8 mouse cellular contexts compared by ENCODE assay signal in the genomic region with DNA sequence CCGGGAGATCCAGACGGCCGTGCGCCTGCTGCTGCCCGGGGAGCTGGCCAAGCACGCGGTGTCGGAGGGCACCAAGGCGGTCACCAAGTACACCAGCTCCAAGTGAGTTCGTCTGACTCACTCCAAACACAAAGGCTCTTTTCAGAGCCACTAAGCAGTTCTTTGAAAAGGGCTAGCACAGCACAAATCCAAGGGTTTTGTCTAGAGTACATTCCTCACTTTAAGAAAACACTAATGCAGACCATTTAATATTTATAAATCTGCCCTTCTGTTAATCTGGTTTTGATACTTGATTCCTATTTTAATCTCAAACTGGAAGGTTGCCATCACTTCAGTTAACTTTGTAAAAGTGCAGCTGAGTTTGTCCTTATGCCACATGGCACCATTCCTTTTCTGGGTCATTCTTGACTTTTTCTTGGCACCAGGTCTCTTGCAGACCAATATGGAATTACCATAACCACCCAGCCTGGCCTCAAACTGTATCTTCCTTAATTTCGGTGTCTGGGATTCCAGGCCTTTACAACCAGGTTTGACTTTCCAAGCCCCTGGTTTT. TPM values are rescaled to one million over a fixed set of nuclear protein-coding genes. Genes with fewer than 3 reads are reported as not detected.
DNase-seq lines count a peak whose midpoint lies in the region; ATAC-seq lines count a peak whose summit lies in the region.

No protein-coding gene starts in this region.

- H3K9me3 ChIP-seq in heart, embryonic 16.5 days (replicated peaks; ENCODE audit: control insufficient read depth, low read length), result no peaks in the 10 kb centered on the region
- H3K9me3 ChIP-seq in forebrain, embryonic 13.5 days (replicated peaks), result no peaks in the 10 kb centered on the region
- no peaks in the 10 kb centered on the region for H3K9me3 ChIP-seq in liver, embryonic 16.5 days (replicated peaks; ENCODE audit: control insufficient read depth, low read length)

- peak overlapping the region; percentile 37 for H3K9ac ChIP-seq in heart, embryonic 16.5 days (ENCODE audit: low read length)
- peak overlapping the region; percentile 71 for H3K9ac ChIP-seq in forebrain, embryonic 13.5 days
- H3K9ac ChIP-seq in liver, embryonic 16.5 days (ENCODE audit: low read depth, low read length), result peak overlapping the region; percentile 73

- H3K4me3 ChIP-seq in heart, embryonic 16.5 days (ENCODE audit: low read length), result peak overlapping the region; percentile 49
- H3K4me3 ChIP-seq in forebrain, embryonic 13.5 days, result peak overlapping the region; percentile 40
- peak overlapping the region; percentile 62 for H3K4me3 ChIP-seq in liver, embryonic 16.5 days (ENCODE audit: low read depth, low read length)

- no peaks in the 10 kb centered on the region for H3K36me3 ChIP-seq in heart, embryonic 16.5 days (ENCODE audit: control insufficient read depth, insufficient read depth)
- H3K36me3 ChIP-seq in forebrain, embryonic 13.5 days (ENCODE audit: poor library complexity, severe bottlenecking), result no peaks in the 10 kb centered on the region
- H3K36me3 ChIP-seq in liver, embryonic 16.5 days (ENCODE audit: control insufficient read depth, insufficient read depth), result no peaks in the 10 kb centered on the region

- DNase-seq in heart, postnatal 4 days, result no peak
- DNase-seq in MEL-GATA-1-ER (ENCODE audit: extremely low read depth, low read depth), result peak; percentile 56
- no peak for DNase-seq in frontal cortex, postnatal 36 days (ENCODE audit: low spot score in 2 of 2)
- no peak for DNase-seq in spleen, adult 12 weeks (ENCODE audit: low spot score)
- DNase-seq in cerebellum, postnatal 36 days, result no peak

- WGBS in heart, embryonic 16.5 days, result 3% methylated on average over 11 of the region's 11 CpGs
- 1% methylated on average over 11 of the region's 11 CpGs for WGBS in forebrain, embryonic 13.5 days
- 2% methylated on average over 11 of the region's 11 CpGs for WGBS in liver, embryonic 16.5 days (ENCODE audit: insufficient replicate concordance)

- H3K4me1 ChIP-seq in heart, embryonic 16.5 days (ENCODE audit: control insufficient read depth, insufficient read depth, low read length), result peaks cover 17% of the 10 kb centered on the region
- H3K4me1 ChIP-seq in forebrain, embryonic 13.5 days, result peaks cover 40% of the 10 kb centered on the region
- peaks cover 22% of the 10 kb centered on the region for H3K4me1 ChIP-seq in liver, embryonic 16.5 days (ENCODE audit: control insufficient read depth, low read depth, low read length)

- H3K27me3 ChIP-seq in heart, embryonic 16.5 days (ENCODE audit: control insufficient read depth, insufficient read depth, low read length), result no peaks in the 10 kb centered on the region
- H3K27me3 ChIP-seq in forebrain, embryonic 13.5 days, result no peaks in the 10 kb centered on the region
- no peaks in the 10 kb centered on the region for H3K27me3 ChIP-seq in liver, embryonic 16.5 days (ENCODE audit: control insufficient read depth, insufficient read depth, low read depth, low read length)

- H3K4me2 ChIP-seq in heart, embryonic 16.5 days (ENCODE audit: low read depth, low read length), result peak overlapping the region; percentile 65
- peak overlapping the region; percentile 66 for H3K4me2 ChIP-seq in forebrain, embryonic 13.5 days
- H3K4me2 ChIP-seq in liver, embryonic 16.5 days (ENCODE audit: low read depth, low read length), result peak overlapping the region; percentile 86

- ATAC-seq in heart, embryonic 16.5 days (replicated peaks; ENCODE audit: extremely low read depth, insufficient read depth, low FRiP score), result peak; percentile 9; the same call in 1 of the 2 replicates
- peak; percentile 25 for ATAC-seq in forebrain, embryonic 13.5 days
- ATAC-seq in liver, embryonic 16.5 days (ENCODE audit: low read depth), result peak; percentile 14

- H3K27ac ChIP-seq in heart, embryonic 16.5 days (ENCODE audit: low read length), result peak overlapping the region; percentile 76
- peak overlapping the region; percentile 92 for H3K27ac ChIP-seq in forebrain, embryonic 13.5 days
- peak overlapping the region; percentile 96 for H3K27ac ChIP-seq in liver, embryonic 16.5 days (ENCODE audit: low read length)

RNA-seq across cellular contexts. Expression of a gene that starts 0.6 kb away (rescaled TPM):
- 1.8 and 2.4 TPM in 2 replicates for polyA plus RNA-seq in heart, embryonic 16.5 days (2015; fragmentation: Nextera tagmentation; extraction: Ambion mirVana)
- total RNA-seq in heart, postnatal 4 days (2021), result 100 to 1,000 TPM; 135 to 139 TPM
- polyA plus RNA-seq in forebrain, embryonic 13.5 days (2015; fragmentation: Nextera tagmentation; extraction: Ambion mirVana), result 5.9 and 6.9 TPM in 2 replicates
- 5.9 and 9.8 TPM in 2 replicates for polyA plus RNA-seq in liver, embryonic 16.5 days (2015; fragmentation: Nextera tagmentation; extraction: Ambion mirVana)

RNA-seq across cellular contexts. Expression of a gene that starts 5.0 kb away (rescaled TPM):
- polyA plus RNA-seq in heart, embryonic 16.5 days (2015; fragmentation: Nextera tagmentation; extraction: Ambion mirVana), result 4.8 and 6.2 TPM in 2 replicates
- 100 to 1,000 TPM; 719 to 727 TPM for total RNA-seq in heart, postnatal 4 days (2021)
- 23.7 and 35.3 TPM in 2 replicates for polyA plus RNA-seq in forebrain, embryonic 13.5 days (2015; fragmentation: Nextera tagmentation; extraction: Ambion mirVana)
- polyA plus RNA-seq in liver, embryonic 16.5 days (2015; fragmentation: Nextera tagmentation; extraction: Ambion mirVana), result 4.4 and 13.9 TPM in 2 replicates

RNA-seq across cellular contexts. Expression of a gene that starts 6.2 kb away (rescaled TPM):
- 4.3 and 8.1 TPM in 2 replicates for polyA plus RNA-seq in heart, embryonic 16.5 days (2015; fragmentation: Nextera tagmentation; extraction: Ambion mirVana)
- 100 to 1,000 TPM; 376 to 467 TPM for total RNA-seq in heart, postnatal 4 days (2021)
- 23.7 and 32.4 TPM in 2 replicates for polyA plus RNA-seq in forebrain, embryonic 13.5 days (2015; fragmentation: Nextera tagmentation; extraction: Ambion mirVana)
- polyA plus RNA-seq in liver, embryonic 16.5 days (2015; fragmentation: Nextera tagmentation; extraction: Ambion mirVana), result 18.6 and 20.0 TPM in 2 replicates

RNA-seq across cellular contexts. Expression of a gene that starts 6.5 kb away (rescaled TPM):
- 0.86 and 1.7 TPM in 2 replicates for polyA plus RNA-seq in heart, embryonic 16.5 days (2015; fragmentation: Nextera tagmentation; extraction: Ambion mirVana)
- 100 to 1,000 TPM; 413 to 441 TPM for total RNA-seq in heart, postnatal 4 days (2021)
- 1.7 and 4.8 TPM in 2 replicates for polyA plus RNA-seq in forebrain, embryonic 13.5 days (2015; fragmentation: Nextera tagmentation; extraction: Ambion mirVana)
- polyA plus RNA-seq in liver, embryonic 16.5 days (2015; fragmentation: Nextera tagmentation; extraction: Ambion mirVana), result 3.5 and 6.2 TPM in 2 replicates

RNA-seq across cellular contexts. Expression of a gene that starts 12.4 kb away (rescaled TPM):
- 0.51 and 0.67 TPM in 2 replicates for polyA plus RNA-seq in heart, embryonic 16.5 days (2015; fragmentation: Nextera tagmentation; extraction: Ambion mirVana)
- total RNA-seq in heart, postnatal 4 days (2021), result 10 to 100 TPM; 84.6 to 87.5 TPM
- 1.3 and 1.9 TPM in 2 replicates for polyA plus RNA-seq in forebrain, embryonic 13.5 days (2015; fragmentation: Nextera tagmentation; extraction: Ambion mirVana)
- 0.99 and 1.0 TPM in 2 replicates for polyA plus RNA-seq in liver, embryonic 16.5 days (2015; fragmentation: Nextera tagmentation; extraction: Ambion mirVana)
